Mouse (Mus musculus): ENCODE results near the gene Fkbp14. TPM values are rescaled to one million over a fixed set of nuclear protein-coding genes. Genes with fewer than 3 reads are reported as not detected.

Fkbp14 gene
- polyA plus RNA-seq, 1 experiment from 2014 or later = 25.2 TPM

DNA sequence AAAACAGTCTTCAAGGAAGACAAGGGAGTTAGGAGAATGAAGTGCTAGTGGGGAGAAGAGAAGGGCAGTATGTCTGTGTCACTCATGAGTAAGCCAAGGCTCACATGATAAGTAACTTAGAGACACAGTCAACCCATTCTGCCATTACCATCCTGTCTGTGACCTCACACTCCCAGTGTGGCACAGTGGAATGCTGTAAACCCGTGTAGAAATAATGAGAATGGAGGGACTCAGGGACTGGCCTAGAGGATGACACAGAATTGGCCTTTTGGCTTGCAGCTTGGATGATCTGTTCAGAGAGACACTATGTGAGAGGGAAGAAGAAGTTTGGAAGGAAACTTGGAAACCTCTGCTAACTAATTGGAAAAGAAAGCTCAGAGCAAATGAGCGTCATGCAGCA lies 5.8 kb upstream of the Fkbp14 start:
- no peak for ATAC-seq (ENCODE audit: insufficient number of reproducible peaks, insufficient read depth, low FRiP score, low TSS enrichment, low read depth)
- WGBS = 82% methylated on average over 2 of the region's 2 CpGs
- Histone ChIP-seq H3K4me3 (replicated peaks) (no peak overlapping the region), H3K4me2 (no peak overlapping the region), H3K9me3 (0 out of 2 replicates have a peak, but pooled peaks cover 6% of the 10 kb centered on the region), H3K9ac (replicated peaks) (no peak overlapping the region), H3K4me1 (replicated peaks) (peaks cover 13% of the 10 kb centered on the region), H3K27me3 (no peaks in the 10 kb centered on the region), H3K36me3 (peaks cover 9% of the 10 kb centered on the region; the same call in 1 of the 2 replicates), H3K27ac (no peak overlapping the region)

DNA sequence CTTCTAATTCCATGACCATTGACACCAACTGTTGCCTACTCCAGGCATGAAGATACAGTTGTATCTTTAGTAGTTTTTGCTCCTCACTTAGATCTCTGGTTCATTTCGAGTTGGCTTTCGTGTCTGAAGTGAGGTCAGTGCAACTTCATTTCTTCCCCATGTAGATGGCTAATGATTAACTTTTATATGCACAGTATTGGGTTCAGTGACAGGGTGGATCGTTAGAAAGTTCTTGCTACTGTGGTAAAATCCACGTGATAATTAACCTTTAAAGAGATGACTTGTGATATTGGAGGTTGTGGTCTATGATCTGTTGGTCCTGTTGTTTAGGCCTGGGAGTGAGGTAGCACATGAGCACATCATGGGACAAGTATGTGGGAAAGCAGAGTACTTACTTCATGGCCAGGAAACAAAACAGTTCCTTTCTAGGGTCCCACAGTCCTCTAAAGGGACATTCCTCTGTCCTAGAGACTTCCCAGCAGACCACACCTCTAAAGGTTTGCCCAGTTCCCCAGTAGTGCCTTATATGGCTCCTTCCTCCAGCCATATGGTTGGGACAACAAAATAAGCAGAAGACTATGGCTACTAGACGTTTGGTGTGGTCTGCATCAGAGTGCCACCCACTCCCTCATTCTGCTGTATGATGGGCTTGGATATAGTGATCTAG lies 3.7 kb upstream of the Fkbp14 start:
- H3K27me3 ChIP-seq = no peaks in the 10 kb centered on the region
- H3K36me3 ChIP-seq = peaks cover 9% of the 10 kb centered on the region; the same call in 1 of the 2 replicates
- WGBS = 66% methylated on average over 5 of the region's 5 CpGs
- H3K4me1 ChIP-seq (replicated peaks) = peaks cover 29% of the 10 kb centered on the region
- no peak overlapping the region for H3K4me2 ChIP-seq
- ATAC-seq (ENCODE audit: insufficient number of reproducible peaks, insufficient read depth, low FRiP score, low TSS enrichment, low read depth) = no peak
- no peak overlapping the region for H3K9ac ChIP-seq (replicated peaks)
- H3K27ac ChIP-seq = no peak overlapping the region
- no peak overlapping the region for H3K4me3 ChIP-seq (replicated peaks)
- 0 out of 2 replicates have a peak, but pooled peaks cover 6% of the 10 kb centered on the region for H3K9me3 ChIP-seq

DNA sequence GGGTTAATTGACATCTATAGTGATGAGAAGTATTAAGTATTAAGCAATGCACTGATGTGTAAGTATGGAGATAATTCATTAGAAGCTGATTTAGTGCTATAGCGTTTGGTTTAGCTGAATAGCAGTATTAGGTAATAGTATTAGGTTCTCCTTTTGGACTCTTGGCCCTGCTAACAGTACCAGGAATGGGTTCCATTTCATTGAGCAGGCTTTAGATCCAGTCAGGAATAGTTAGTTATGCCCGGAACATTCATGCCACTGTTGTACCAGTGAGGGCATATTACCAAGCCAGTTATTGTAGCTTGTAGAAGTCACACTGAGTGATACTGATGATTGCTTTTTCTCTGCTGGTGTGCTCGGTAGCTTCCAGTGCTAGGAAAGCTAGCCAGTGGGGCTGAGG lies 603 bp upstream of the Fkbp14 start:
- Histone ChIP-seq H3K9me3 (no peaks in the 10 kb centered on the region), H3K36me3 (0 out of 2 replicates have a peak, but pooled peaks cover under 1% of the 10 kb centered on the region), H3K27me3 (no peaks in the 10 kb centered on the region), H3K4me1 (replicated peaks) (peaks cover 21% of the 10 kb centered on the region), H3K4me2 (no peak overlapping the region), H3K9ac (replicated peaks) (no peak overlapping the region), H3K4me3 (replicated peaks) (no peak overlapping the region), H3K27ac (no peak overlapping the region)
- no peak for ATAC-seq (ENCODE audit: insufficient number of reproducible peaks, insufficient read depth, low FRiP score, low TSS enrichment, low read depth)
- WGBS = 93% methylated on average over 3 of the region's 3 CpGs

DNA sequence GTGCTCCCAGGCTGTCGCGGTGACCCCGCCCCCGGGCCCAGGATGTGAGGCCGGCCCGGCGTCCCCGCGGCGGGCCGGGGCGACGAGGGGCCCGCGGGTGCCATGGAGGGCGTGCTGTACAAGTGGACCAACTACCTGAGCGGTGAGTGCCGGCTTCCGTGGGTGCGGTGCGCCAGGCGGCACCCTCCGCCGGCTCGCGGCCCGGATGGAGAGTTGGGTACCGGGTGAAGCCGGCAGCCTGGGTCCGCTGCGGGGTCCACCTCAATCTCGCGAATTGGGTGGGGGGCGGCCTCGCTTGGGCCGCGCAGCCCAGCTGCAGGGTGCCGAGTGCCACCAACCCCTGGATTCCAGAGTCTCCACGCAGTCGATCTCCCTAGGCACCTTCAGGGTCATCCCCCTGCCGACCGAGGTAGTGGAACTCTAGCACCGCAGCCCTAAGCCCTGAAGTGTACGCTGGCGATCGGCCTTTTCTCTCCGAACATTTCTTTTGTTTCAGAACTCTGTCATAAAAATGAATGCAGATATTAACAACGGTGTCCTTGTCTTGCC lies 1.7 kb downstream of the Fkbp14 start:
- under 1% methylated on average over 39 of the region's 48 CpGs for WGBS
- H3K9me3 ChIP-seq = no peaks in the 10 kb centered on the region
- H3K27me3 ChIP-seq = no peaks in the 10 kb centered on the region
- peak overlapping the region; percentile 85 for H3K27ac ChIP-seq
- H3K9ac ChIP-seq (replicated peaks) = peak overlapping the region; percentile 87
- peak; percentile 57; the same call in 1 of the 2 replicates for ATAC-seq (ENCODE audit: insufficient number of reproducible peaks, insufficient read depth, low FRiP score, low TSS enrichment, low read depth)
- no peaks in the 10 kb centered on the region for H3K36me3 ChIP-seq
- peaks cover 38% of the 10 kb centered on the region for H3K4me1 ChIP-seq (replicated peaks)
- peak overlapping the region; percentile 89 for H3K4me3 ChIP-seq (replicated peaks)
- H3K4me2 ChIP-seq = peak overlapping the region; percentile 71

DNA sequence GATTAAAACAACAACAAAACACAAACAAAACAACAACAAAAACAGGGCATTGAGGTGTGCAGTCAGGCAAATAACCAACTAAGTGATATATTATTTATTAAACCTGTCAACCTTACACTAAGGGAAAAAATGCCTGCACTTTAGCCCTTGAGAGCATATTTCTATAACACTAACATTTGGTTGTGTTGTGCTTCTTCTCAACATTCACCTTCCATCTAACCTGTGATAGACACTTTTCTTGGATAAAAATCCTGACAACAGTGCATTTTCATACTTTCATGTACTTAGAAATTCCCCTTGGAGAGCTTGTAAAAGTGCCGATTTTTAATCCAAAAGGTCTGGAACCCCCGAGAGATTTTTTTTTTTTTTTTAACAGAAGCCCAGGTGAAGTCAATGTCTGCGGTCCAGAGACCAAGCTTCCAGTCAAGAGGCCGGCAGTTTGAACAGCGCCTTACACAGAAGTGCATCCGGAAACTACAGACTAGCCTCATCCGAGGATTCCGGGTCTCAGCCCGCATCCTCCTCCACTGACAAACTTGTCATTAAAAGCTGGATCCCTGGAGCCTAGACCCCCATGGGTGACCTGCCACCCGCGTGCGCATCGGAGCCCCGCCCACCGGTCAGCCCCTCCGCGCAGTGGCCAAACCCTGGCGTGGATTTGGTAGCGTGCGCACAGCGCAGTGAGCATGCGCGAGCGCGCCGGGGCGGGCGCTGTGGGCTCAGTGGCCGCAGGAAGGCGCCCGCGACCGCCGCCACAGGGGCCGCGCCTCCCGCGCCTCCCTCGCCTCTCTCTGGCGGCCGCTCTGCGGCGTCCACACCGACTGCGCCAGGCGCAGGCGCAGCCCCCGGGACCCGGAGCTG lies 2.4 kb downstream of the Fkbp14 start, which contains the start of gene Plekha8:
Gene Plekha8 (plus strand): TSS at position 643 of the 861 bp plus-strand sequence.
- H3K27me3 ChIP-seq = no peaks in the 10 kb centered on the region
- H3K4me2 ChIP-seq = peak within 1 kb of the TSS; percentile 71
- peak; percentile 86 for ATAC-seq (ENCODE audit: insufficient number of reproducible peaks, insufficient read depth, low FRiP score, low TSS enrichment, low read depth)
- no peaks in the 10 kb centered on the region for H3K36me3 ChIP-seq
- no peaks in the 10 kb centered on the region for H3K9me3 ChIP-seq
- H3K27ac ChIP-seq = peak within 1 kb of the TSS; percentile 85
- peak within 1 kb of the TSS; percentile 87 for H3K9ac ChIP-seq (replicated peaks)
- peaks cover 38% of the 10 kb centered on the region for H3K4me1 ChIP-seq (replicated peaks)
- under 1% methylated on average over 48 of the region's 49 CpGs for WGBS
- peak within 1 kb of the TSS; percentile 89 for H3K4me3 ChIP-seq (replicated peaks)

DNA sequence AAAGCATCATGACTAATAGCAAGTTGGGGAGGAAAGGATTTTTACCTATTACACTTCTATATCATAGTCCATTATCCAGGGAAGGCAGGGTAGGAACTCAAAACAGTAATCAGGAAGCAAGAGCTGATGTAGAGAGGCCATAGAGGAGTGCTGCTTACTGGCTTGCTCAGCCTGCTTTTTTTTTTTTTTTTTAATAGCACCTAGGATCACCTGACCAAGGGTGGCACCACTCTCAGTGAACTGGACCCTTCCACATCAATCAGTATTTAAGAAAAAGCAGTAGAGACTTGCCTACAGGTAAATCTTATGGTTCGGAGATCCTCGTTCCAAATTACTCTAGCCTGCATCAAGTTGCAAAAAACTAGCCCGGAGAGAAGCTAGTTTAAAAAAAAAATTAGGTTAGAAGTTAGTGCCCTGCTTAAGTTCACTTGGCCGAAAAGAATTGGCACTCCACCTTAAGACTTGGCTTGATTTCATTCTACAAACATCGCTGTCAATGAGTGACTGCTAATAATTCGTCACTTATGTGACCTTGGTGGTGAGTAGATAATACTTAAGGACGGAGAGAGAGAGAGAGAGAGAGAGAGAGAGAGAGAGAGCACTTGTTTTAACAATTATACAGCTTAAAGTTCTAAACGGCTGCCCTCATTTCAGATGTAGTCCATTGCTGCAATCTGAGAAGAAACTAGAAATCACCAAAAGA lies 3.2 kb downstream of the Fkbp14 start:
- ATAC-seq (ENCODE audit: insufficient number of reproducible peaks, insufficient read depth, low FRiP score, low TSS enrichment, low read depth) = no peak
- no peaks in the 10 kb centered on the region for H3K36me3 ChIP-seq
- no peaks in the 10 kb centered on the region for H3K27me3 ChIP-seq
- 58% methylated on average over 8 of the region's 8 CpGs for WGBS
- H3K4me1 ChIP-seq (replicated peaks) = peaks cover 38% of the 10 kb centered on the region
- H3K4me2 ChIP-seq = peak overlapping the region; percentile 71
- no peak overlapping the region for H3K9ac ChIP-seq (replicated peaks)
- H3K9me3 ChIP-seq = no peaks in the 10 kb centered on the region
- no peak overlapping the region for H3K27ac ChIP-seq
- H3K4me3 ChIP-seq (replicated peaks) = peak overlapping the region; percentile 48

DNA sequence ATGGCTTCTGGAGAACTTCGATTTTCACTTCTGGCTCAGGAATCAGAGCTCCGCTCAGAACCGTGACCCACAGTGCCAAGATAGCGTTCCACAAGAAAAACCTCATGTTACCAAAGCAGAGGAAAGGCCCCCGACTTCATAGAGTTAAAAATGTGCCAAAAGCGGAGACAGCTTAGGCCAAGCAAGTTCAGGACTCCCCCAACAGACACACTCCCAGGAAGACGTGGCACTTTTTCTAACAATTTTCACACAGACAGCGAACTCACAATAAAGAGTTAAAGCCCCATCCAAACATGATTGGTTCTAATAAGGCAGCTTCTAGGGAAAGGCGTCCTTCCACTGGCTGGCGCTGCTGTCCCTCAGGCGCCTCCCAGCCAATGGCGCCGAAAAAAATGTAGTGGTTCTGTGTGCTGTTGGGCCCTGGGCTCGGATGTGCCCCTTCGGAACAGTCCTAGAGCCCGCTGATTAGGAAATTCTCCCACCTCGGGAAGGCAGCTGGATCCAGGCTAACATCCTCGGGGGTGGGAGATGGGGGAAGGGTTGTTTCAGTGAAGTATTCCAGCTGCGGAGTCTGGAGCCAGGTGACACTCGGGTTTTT lies 4.1 kb downstream of the Fkbp14 start:
- Histone ChIP-seq H3K9ac (replicated peaks) (peak overlapping the region; percentile 56), H3K4me1 (replicated peaks) (peaks cover 38% of the 10 kb centered on the region), H3K27ac (no peak overlapping the region), H3K4me2 (peak overlapping the region; percentile 57), H3K36me3 (no peaks in the 10 kb centered on the region), H3K4me3 (replicated peaks) (peak overlapping the region; percentile 48), H3K9me3 (no peaks in the 10 kb centered on the region), H3K27me3 (no peaks in the 10 kb centered on the region)
- WGBS = under 1% methylated on average over 20 of the region's 20 CpGs
- peak; percentile 73 for ATAC-seq (ENCODE audit: insufficient number of reproducible peaks, insufficient read depth, low FRiP score, low TSS enrichment, low read depth)

DNA sequence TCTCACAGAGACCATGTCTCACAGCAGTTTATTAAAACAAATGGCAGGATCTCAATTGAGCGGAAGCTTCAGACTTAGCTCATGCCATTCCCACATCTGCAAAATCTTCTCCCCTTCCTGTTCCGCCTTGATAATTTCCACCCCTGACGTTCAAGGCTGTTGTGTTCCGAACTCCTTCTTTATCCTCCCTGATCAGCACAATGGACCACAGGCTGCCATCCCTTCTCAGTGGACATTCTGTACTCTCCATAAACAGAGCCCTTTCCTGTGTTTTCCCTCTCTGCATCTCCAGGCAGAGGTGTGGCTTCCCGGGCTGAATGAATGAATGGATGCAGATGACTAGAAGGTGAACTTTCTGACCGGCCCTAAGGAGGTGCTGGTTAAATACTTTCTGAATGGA lies 5.3 kb downstream of the Fkbp14 start:
- peak overlapping the region; percentile 28 for H3K4me3 ChIP-seq (replicated peaks)
- no peaks in the 10 kb centered on the region for H3K9me3 ChIP-seq
- WGBS = 59% methylated on average over 6 of the region's 6 CpGs
- no peaks in the 10 kb centered on the region for H3K27me3 ChIP-seq
- H3K27ac ChIP-seq = no peak overlapping the region
- no peaks in the 10 kb centered on the region for H3K36me3 ChIP-seq
- peaks cover 32% of the 10 kb centered on the region for H3K4me1 ChIP-seq (replicated peaks)
- ATAC-seq (ENCODE audit: insufficient number of reproducible peaks, insufficient read depth, low FRiP score, low TSS enrichment, low read depth) = no peak
- peak overlapping the region; percentile 57 for H3K4me2 ChIP-seq
- H3K9ac ChIP-seq (replicated peaks) = peak overlapping the region; percentile 37

DNA sequence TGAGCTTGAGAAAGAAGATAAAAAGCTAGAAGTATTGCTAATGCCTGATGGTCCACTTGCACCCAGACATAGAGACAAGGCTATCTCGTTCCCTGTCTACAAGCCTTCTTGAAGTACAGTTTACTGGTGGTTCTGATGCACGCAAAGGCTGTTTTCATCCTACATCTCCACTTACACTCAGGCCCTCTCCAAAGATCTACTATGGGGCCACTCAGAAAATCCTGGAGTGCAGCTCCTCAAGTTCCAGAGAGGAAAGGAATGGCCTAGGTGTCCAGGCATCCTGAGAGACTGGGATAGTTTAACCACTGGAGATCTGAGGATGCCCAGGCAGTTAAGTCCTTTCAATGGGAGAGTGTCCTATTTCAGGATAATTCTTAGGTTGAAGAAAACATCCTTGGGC lies 6.4 kb downstream of the Fkbp14 start:
- Histone ChIP-seq H3K9me3 (no peaks in the 10 kb centered on the region), H3K4me1 (replicated peaks) (peaks cover 21% of the 10 kb centered on the region)
- WGBS = 95% methylated on average over 2 of the region's 2 CpGs

DNA sequence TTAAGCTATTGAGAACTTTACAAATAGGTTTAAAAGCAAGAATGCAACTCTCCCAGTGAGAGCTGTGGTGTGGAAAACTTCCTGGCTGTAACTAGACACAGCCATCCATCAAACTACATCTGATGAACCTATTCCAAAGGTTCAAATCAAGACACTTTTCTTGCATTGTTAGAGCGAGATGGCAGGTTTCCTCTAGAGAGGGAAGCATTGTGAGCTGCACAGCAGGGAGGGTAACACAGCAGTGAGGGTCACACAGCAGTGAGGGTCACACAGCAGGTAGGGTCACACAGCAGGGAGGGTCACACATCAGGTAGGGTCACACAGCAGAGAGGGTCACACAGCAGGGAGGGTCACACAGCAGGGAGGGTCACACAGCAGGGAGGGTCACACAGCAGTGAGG lies 8.9 kb downstream of the Fkbp14 start:
- no peaks in the 10 kb centered on the region for H3K9me3 ChIP-seq
- no peak for ATAC-seq (ENCODE audit: insufficient number of reproducible peaks, insufficient read depth, low FRiP score, low TSS enrichment, low read depth)
- no peaks in the 10 kb centered on the region for H3K27me3 ChIP-seq
- H3K4me3 ChIP-seq (replicated peaks) = no peak overlapping the region
- peaks cover 17% of the 10 kb centered on the region for H3K4me1 ChIP-seq (replicated peaks)
- no peak overlapping the region for H3K9ac ChIP-seq (replicated peaks)
- H3K27ac ChIP-seq = no peak overlapping the region
- WGBS = 47% methylated on average over 1 of the region's 1 CpGs
- H3K36me3 ChIP-seq = peaks cover 10% of the 10 kb centered on the region; the same call in 1 of the 2 replicates
- H3K4me2 ChIP-seq = no peak overlapping the region

More for the DNA sequence above, 6.4 kb downstream of the Fkbp14 start:
- Histone ChIP-seq H3K4me3 (replicated peaks) (no peak overlapping the region), H3K9ac (replicated peaks) (no peak overlapping the region), H3K27me3 (no peaks in the 10 kb centered on the region), H3K4me2 (no peak overlapping the region), H3K36me3 (no peaks in the 10 kb centered on the region), H3K27ac (no peak overlapping the region)
- ATAC-seq (ENCODE audit: insufficient number of reproducible peaks, insufficient read depth, low FRiP score, low TSS enrichment, low read depth) = no peak

All from limb, embryonic 12.5 days (tissue).